Mouse (Mus musculus) large intestine, adult 2 months (tissue): ENCODE measurements around the gene Mrtfa. TPM values are rescaled to one million over a fixed set of nuclear protein-coding genes. Genes with fewer than 3 reads are reported as not detected.

Experiments
- DNase-seq: peaks from one replicate; pipeline ENCODE4 v3.0.0-alpha.2; 2012; ENCODE audit warnings: low read depth, low spot score
- WGBS: fragments of 180-500 bp; shearing (Covaris S2); methylation state at CpG from one replicate; pipeline ENCODE4 v1.1.7; 2018; 5-methylcytosine and 5-hydroxymethylcytosine counted together
- polyA plus RNA-seq: library from polyadenylated mRNA; depleted of rRNA; stranded (reverse); fragments of >200 nt; gene quantifications from 2 replicates; pipeline ENCODE4 v1.2.3, GENCODE M21; 2012; rRNA removed

Gene Mrtfa
- polyA plus RNA-seq, 1 experiment = 18.9 TPM

DNA sequence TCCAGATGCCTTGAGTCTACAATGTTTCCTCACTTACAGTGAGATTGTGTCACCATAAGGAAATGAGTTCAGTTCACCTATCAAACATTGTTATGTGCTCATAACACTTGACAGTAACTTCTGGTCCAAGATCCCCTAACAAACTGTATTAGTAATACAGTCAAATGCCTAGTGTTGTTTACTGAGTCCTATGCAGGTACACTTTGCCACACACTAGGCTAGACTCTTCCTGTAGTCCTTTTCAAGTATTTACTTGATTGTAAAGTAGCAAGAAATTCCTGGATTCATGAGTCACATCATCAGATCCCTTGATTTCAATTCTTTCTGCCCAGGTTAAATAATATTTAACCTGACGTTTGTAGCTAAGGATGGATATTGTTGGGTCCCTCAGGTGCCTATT is 221.2 kb downstream of the Mrtfa start:
- WGBS = 60% methylated on average over 1 of the region's 1 CpGs
- no peak for DNase-seq

Other genes starting within 250 kb of the Mrtfa start
- gene Adsl, start 242.3 kb downstream of the Mrtfa start, polyA plus RNA-seq = 48.0 and 54.2 TPM in 2 replicates
- 35.4 and 36.4 TPM in 2 replicates for gene Sgsm3, start 213.0 kb downstream of the Mrtfa start, polyA plus RNA-seq
- 0.61 and 0.75 TPM in 2 replicates for gene Mchr1, start 44.7 kb upstream of the Mrtfa start, polyA plus RNA-seq
- 22.5 and 25.2 TPM in 2 replicates for gene Slc25a17, start 170.1 kb upstream of the Mrtfa start, polyA plus RNA-seq
- gene St13, start 209.3 kb upstream of the Mrtfa start, polyA plus RNA-seq = 12.6 and 12.7 TPM in 2 replicates
- gene Xpnpep3, start 209.4 kb upstream of the Mrtfa start, polyA plus RNA-seq = 2.9 and 5.1 TPM in 2 replicates
- gene Dnajb7, start 217.5 kb upstream of the Mrtfa start, polyA plus RNA-seq = 0.12 TPM in 1 of 2 replicates, not detected in the other